Mouse (Mus musculus): Measurements from ENCODE around the gene Gins2.

- TF ChIP-seq GATA1 (IDR thresholded peaks at IDR 0.05; ENCODE audit: borderline replicate concordance, low read length) (no peak), FLI1 (IDR thresholded peaks at IDR 0.05; ENCODE audit: low read length) (no peak)
Measured at GRCm38 (mm10) chr8:120565151-120565711, 23.9 kb downstream of the Gins2 start.

Data from megakaryocyte, embryonic 14.5 days (primary cell).